ENCODE assay signal across 8 mouse cellular contexts in genomic region chr19:12475380-12476250, GRCm38 (mm10). TPM values are rescaled to one million over a fixed set of nuclear protein-coding genes. Genes with fewer than 3 reads are reported as not detected.
DNase-seq lines count a peak whose midpoint lies in the region; ATAC-seq and TF ChIP-seq lines count a peak whose summit lies in the region.

No protein-coding gene starts in this region.

- ATAC-seq in megakaryocyte-erythroid progenitor cell, adult 5-6 weeks (replicated peaks; ENCODE audit: low FRiP score, low TSS enrichment, poor library complexity, severe bottlenecking): peak; percentile 98
- ATAC-seq in erythroblast, adult 5-6 weeks (replicated peaks; ENCODE audit: low FRiP score, poor library complexity, severe bottlenecking): no peak

- H3K4me3 ChIP-seq in small intestine, adult 2 months (ENCODE audit: low read depth, low read length): peak overlapping the region; percentile 49

- H3K27ac ChIP-seq in small intestine, adult 2 months (ENCODE audit: insufficient read depth, low read depth, low read length): peak overlapping the region; percentile 100

- TF ChIP-seq CTCF in small intestine, adult 2 months (IDR thresholded peaks at IDR 0.05; ENCODE audit: extremely low read depth, insufficient read length, insufficient replicate concordance, low read depth, low read length): no peak

- peaks cover 31% of the 10 kb centered on the region for H3K4me1 ChIP-seq in small intestine, adult 2 months (ENCODE audit: control insufficient read depth, insufficient read depth, insufficient read length, low read length)

- peak; percentile 95 to 98 for DNase-seq in adrenal gland, adult (ENCODE audit: inconsistent age in 2 of 2, low spot score in 1 of 2)
- peak; percentile 81 for DNase-seq in cerebellum, adult 9-11 months
- peak; percentile 91 for DNase-seq in gastrocnemius, postnatal 25 days
- DNase-seq in induced T-regulatory cell, adult 2 months (ENCODE audit: low read depth): peak; percentile 73
- DNase-seq in left cerebral cortex, adult 11 months (ENCODE audit: low spot score): peak; percentile 84

- peak; percentile 63 for TF ChIP-seq POLR2A in small intestine, adult 2 months (IDR thresholded peaks at IDR 0.05; ENCODE audit: low read depth, low read length)

- H3K36me3 ChIP-seq in small intestine, adult 2 months (ENCODE audit: control insufficient read depth, insufficient read depth, low read length): peaks cover 13% of the 10 kb centered on the region

- no peaks in the 10 kb centered on the region for H3K27me3 ChIP-seq in small intestine, adult 2 months (ENCODE audit: control insufficient read depth, insufficient read depth, low read length)

- 8% methylated on average over 15 of the region's 15 CpGs for WGBS in small intestine, adult 2 months

RNA-seq across cellular contexts. Expression of gene Mpeg1, which starts 15.0 kb away (rescaled TPM):
- under 1 TPM; 0.74 to 0.88 TPM for total RNA-seq in gastrocnemius, postnatal 25 days (2021)
- 1.4 and 2.4 TPM in 2 replicates for total RNA-seq in megakaryocyte-erythroid progenitor cell, adult 5-6 weeks (2014; fragmentation: Nextera tagmentation)
- 2.6 and 5.4 TPM in 2 replicates for total RNA-seq in megakaryocyte-erythroid progenitor cell, adult 5-6 weeks (2017)
- 2.7 and 3.5 TPM in 2 replicates for polyA plus RNA-seq in small intestine, adult 2 months (2012; rRNA removed)
- total RNA-seq in erythroblast, adult 5-6 weeks (2015; ENCODE audit: low replicate concordance): 92.8 and 101 TPM in 2 replicates
- 46.2 and 49.6 TPM in 2 replicates for total RNA-seq in erythroblast, adult 5-6 weeks (2017; ENCODE audit: low replicate concordance)

RNA-seq across cellular contexts. Expression of gene Dtx4, which starts 25.6 kb away (rescaled TPM):
- 1 to 10 TPM; 6.2 to 6.7 TPM for total RNA-seq in gastrocnemius, postnatal 25 days (2021)
- 0.77 TPM in 1 of 2 replicates, not detected in the other for total RNA-seq in megakaryocyte-erythroid progenitor cell, adult 5-6 weeks (2014; fragmentation: Nextera tagmentation)
- total RNA-seq in megakaryocyte-erythroid progenitor cell, adult 5-6 weeks (2017): 0.46 TPM in 1 of 2 replicates, not detected in the other
- polyA plus RNA-seq in small intestine, adult 2 months (2012; rRNA removed): 7.1 and 11.1 TPM in 2 replicates
- total RNA-seq in erythroblast, adult 5-6 weeks (2015; ENCODE audit: low replicate concordance): 8.3 and 8.6 TPM in 2 replicates
- 4.2 and 6.0 TPM in 2 replicates for total RNA-seq in erythroblast, adult 5-6 weeks (2017; ENCODE audit: low replicate concordance)

RNA-seq across cellular contexts. Expression of gene Pfpl, which starts 47.9 kb away (rescaled TPM):
- total RNA-seq in gastrocnemius, postnatal 25 days (2021): not detected
- total RNA-seq in megakaryocyte-erythroid progenitor cell, adult 5-6 weeks (2014; fragmentation: Nextera tagmentation): not detected in 2 replicates
- not detected in 2 replicates for total RNA-seq in megakaryocyte-erythroid progenitor cell, adult 5-6 weeks (2017)
- not detected in 2 replicates for polyA plus RNA-seq in small intestine, adult 2 months (2012; rRNA removed)
- not detected in 2 replicates for total RNA-seq in erythroblast, adult 5-6 weeks (2015; ENCODE audit: low replicate concordance)
- total RNA-seq in erythroblast, adult 5-6 weeks (2017; ENCODE audit: low replicate concordance): not detected in 2 replicates

RNA-seq across cellular contexts. Expression of gene Olfr1441, which starts 58.4 kb away (rescaled TPM):
- not detected for total RNA-seq in gastrocnemius, postnatal 25 days (2021)
- not detected in 2 replicates for total RNA-seq in megakaryocyte-erythroid progenitor cell, adult 5-6 weeks (2014; fragmentation: Nextera tagmentation)
- total RNA-seq in megakaryocyte-erythroid progenitor cell, adult 5-6 weeks (2017): not detected in 2 replicates
- not detected in 2 replicates for polyA plus RNA-seq in small intestine, adult 2 months (2012; rRNA removed)
- total RNA-seq in erythroblast, adult 5-6 weeks (2015; ENCODE audit: low replicate concordance): not detected in 2 replicates
- not detected in 2 replicates for total RNA-seq in erythroblast, adult 5-6 weeks (2017; ENCODE audit: low replicate concordance)

Comparison
In these comparisons a context has a peak if more than half of its experiments do, and no peak if none do; other contexts are left out.
1. RNA of gene Mpeg1, which starts 15.0 kb away (total RNA-seq): 46.2 to 101 TPM in erythroblast, adult 5-6 weeks; 1.4 to 5.4 TPM in megakaryocyte-erythroid progenitor cell, adult 5-6 weeks and 0.74 to 0.88 TPM in gastrocnemius, postnatal 25 days; every median in the first group is over 4 times any median in the second.
2. Peak in every context shown above with its lines, with median percentiles within 50 percentile points of each other: DNase-seq.